25 mouse cellular contexts compared by ENCODE assay signal in the genomic region with DNA sequence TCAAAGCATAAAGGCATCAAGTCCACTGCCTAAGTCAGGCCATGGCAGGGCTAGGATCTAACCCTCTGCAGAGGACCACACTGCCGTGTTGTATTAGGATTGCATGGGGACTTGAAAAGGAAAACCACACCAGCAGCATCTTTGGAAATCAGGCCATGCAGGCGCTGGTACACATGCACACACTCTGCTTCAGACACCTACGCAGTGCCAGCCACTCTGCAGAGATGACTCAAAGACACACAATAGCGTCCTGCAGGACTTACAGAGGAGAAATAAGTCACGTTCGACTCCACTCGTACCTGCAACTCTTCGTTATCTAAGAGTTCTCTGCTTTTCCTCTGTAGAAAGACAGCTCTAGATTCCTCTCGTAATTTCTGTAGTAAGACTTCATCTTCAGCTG. TPM values are rescaled to one million over a fixed set of nuclear protein-coding genes. Genes with fewer than 3 reads are reported as not detected.
DNase-seq lines count a peak whose midpoint lies in the region; ATAC-seq lines count a peak whose summit lies in the region.
"Had no signal": no experiment of that assay in that cellular context is flagged by ENCODE, and none has a peak within 500 bp of the region (broad histone marks: within the 10 kb centered on the region; RNA-seq: fewer than 3 reads in every experiment).

No protein-coding gene starts in this region.

- no peak overlapping the region for H3K4me2 ChIP-seq in forebrain, embryonic 12.5 days
- H3K4me2 ChIP-seq: heart, embryonic 12.5 days; heart, embryonic 15.5 days; hindbrain, embryonic 13.5 days had no signal

- WGBS in forebrain, embryonic 12.5 days: 97% methylated on average over 9 of the region's 9 CpGs

- no peak overlapping the region for H3K9ac ChIP-seq in forebrain, embryonic 12.5 days
- H3K9ac ChIP-seq: forebrain, postnatal 0 days; heart, embryonic 12.5 days; heart, embryonic 15.5 days; hindbrain, embryonic 13.5 days had no signal

- H3K4me3 ChIP-seq in forebrain, embryonic 12.5 days (replicated peaks): no peak overlapping the region
- H3K4me3 ChIP-seq: forebrain, embryonic 10.5 days; heart, embryonic 12.5 days; heart, embryonic 15.5 days; hindbrain, embryonic 10.5 days; hindbrain, embryonic 13.5 days had no signal

- no peaks in the 10 kb centered on the region for H3K27me3 ChIP-seq in forebrain, embryonic 12.5 days
- H3K27me3 ChIP-seq: heart, embryonic 12.5 days; heart, embryonic 15.5 days; hindbrain, embryonic 13.5 days had no signal

- peaks cover 22% of the 10 kb centered on the region for H3K4me1 ChIP-seq in forebrain, embryonic 12.5 days

- H3K36me3 ChIP-seq in forebrain, embryonic 12.5 days (replicated peaks): peaks cover 52% of the 10 kb centered on the region

- ATAC-seq in frontal cortex, adult (ENCODE audit: low TSS enrichment): peak; percentile 69
- ATAC-seq in forebrain, embryonic 12.5 days (ENCODE audit: low FRiP score): no peak
- ATAC-seq: activated CD4-positive, CD25-positive, alpha-beta regulatory T cell, adult 4 months; forebrain, embryonic 14.5 days; forebrain, postnatal 0 days; hindbrain, embryonic 16.5 days had no signal

- DNase-seq in frontal cortex, postnatal 10 days (ENCODE audit: low spot score in 2 of 2): no peak
- DNase-seq in layer of hippocampus, adult 9-11 months: peak; percentile 31
- DNase-seq in layer of hippocampus, postnatal 25 days (ENCODE audit: extremely low spot score in 1 of 2, low spot score in 1 of 2): no peak
- peak; percentile 66 for DNase-seq in right cerebral cortex, adult 18-20 months
- DNase-seq in right cerebral cortex, postnatal 4 days: no peak
- DNase-seq: adrenal gland, adult 8-10 months; adrenal gland, postnatal 25 days; cerebellum, adult 18-20 months; cerebellum, adult 9-10 months; cerebellum, postnatal 14 days; forebrain, postnatal 0 days; gastrocnemius, postnatal 25 days; heart, adult 18-20 months; heart, postnatal 10 days; heart, postnatal 36 days had no signal

- H3K9me3 ChIP-seq in forebrain, embryonic 12.5 days: no peaks in the 10 kb centered on the region
- H3K9me3 ChIP-seq: forebrain, embryonic 10.5 days; heart, embryonic 12.5 days; heart, embryonic 15.5 days; hindbrain, embryonic 10.5 days; hindbrain, embryonic 13.5 days had no signal

- H3K27ac ChIP-seq in forebrain, embryonic 12.5 days: no peak overlapping the region
- H3K27ac ChIP-seq: forebrain, embryonic 10.5 days; heart, embryonic 15.5 days; hindbrain, embryonic 10.5 days; hindbrain, embryonic 13.5 days had no signal

RNA-seq across cellular contexts. Expression of gene 1110008L16Rik, which starts 1.3 kb away (rescaled TPM):
- total RNA-seq in layer of hippocampus, postnatal 25 days (2021): 1 to 10 TPM; 9.3 to 9.4 TPM
- polyA plus RNA-seq in forebrain, embryonic 12.5 days (2016; fragmentation: Nextera tagmentation; extraction: Ambion mirVana): 13.2 and 14.1 TPM in 2 replicates

RNA-seq across cellular contexts. Expression of gene Ppp2r3c, which starts 4.7 kb away (rescaled TPM):
- total RNA-seq in layer of hippocampus, postnatal 25 days (2021): 10 to 100 TPM; 12.2 to 14.3 TPM
- polyA plus RNA-seq in forebrain, embryonic 12.5 days (2016; fragmentation: Nextera tagmentation; extraction: Ambion mirVana): 27.1 and 28.3 TPM in 2 replicates

Comparison
In these comparisons a context has a peak if more than half of its experiments do, and no peak if none do; other contexts are left out.
1. DNase-seq: peak in layer of hippocampus, adult 9-11 months (single experiment) and right cerebral cortex, adult 18-20 months (single experiment); none in frontal cortex, postnatal 10 days (0 of 2), layer of hippocampus, postnatal 25 days (0 of 2) and right cerebral cortex, postnatal 4 days (single experiment).